Mouse (Mus musculus): ENCODE results near the gene Ddx17.

- TF ChIP-seq TBP (conservative IDR thresholded peaks at IDR 0.05; ENCODE audit: low read depth, low read length) (no peak), EP300 (IDR thresholded peaks at IDR 0.05; ENCODE audit: low read length) (no peak)
Measured at GRCm38 (mm10) chr15:79533796-79534195, 12.7 kb downstream of the Ddx17 start.

Measured in CH12.LX (cell line).